Mouse (Mus musculus) ES-Bruce4 (cell line): Measurements from ENCODE around the gene Nr2e3. TPM values are rescaled to one million over a fixed set of nuclear protein-coding genes. Genes with fewer than 3 reads are reported as not detected.

Source experiments
- H3K27ac ChIP-seq: 2 replicates; pipeline ENCODE4 v1.5.1; 2012; ENCODE audit warnings: low read length, inconsistent platforms; ENCODE audit not compliant: insufficient read depth
- H3K27me3 ChIP-seq: 2 replicates; pipeline ENCODE4 v1.6.1; 2012; ENCODE audit warnings: mild to moderate bottlenecking, low read length, inconsistent platforms; ENCODE audit not compliant: control insufficient read depth, poor library complexity, insufficient read depth, severe bottlenecking
- H3K36me3 ChIP-seq: 2 replicates; pipeline ENCODE4 v1.6.1; 2012; ENCODE audit warnings: inconsistent platforms, mild to moderate bottlenecking, low read length, moderate library complexity; ENCODE audit not compliant: control insufficient read depth, poor library complexity, insufficient read depth, severe bottlenecking
- H3K4me1 ChIP-seq: one replicate; pipeline ENCODE4 v1.8.1; 2011; ENCODE audit warnings: low read length; ENCODE audit not compliant: control insufficient read depth, insufficient read depth
- H3K4me3 ChIP-seq: 2 replicates; pipeline ENCODE4 v1.5.1; 2011; ENCODE audit warnings: low read depth, mild to moderate bottlenecking, low read length
- H3K9ac ChIP-seq: 2 replicates; pipeline ENCODE4 v1.6.1; 2012; ENCODE audit warnings: low read depth, mild to moderate bottlenecking, inconsistent platforms; ENCODE audit not compliant: poor library complexity, severe bottlenecking
- H3K9me3 ChIP-seq: replicated peaks from 2 replicates; pipeline ENCODE4 v1.6.1; 2012; ENCODE audit warnings: mild to moderate bottlenecking, low read length, inconsistent platforms; ENCODE audit not compliant: control insufficient read depth, poor library complexity, insufficient read depth, severe bottlenecking
- CTCF ChIP-seq: IDR thresholded peaks from one replicate; pipeline ENCODE4 v1.8.1; 2011; ENCODE audit warnings: low read depth, low read length
- EP300 ChIP-seq: IDR thresholded peaks from 2 replicates; pipeline ENCODE4 v1.6.1; 2011; ENCODE audit warnings: low read depth, low read length; ENCODE audit not compliant: insufficient read depth
- POLR2A ChIP-seq: IDR thresholded peaks from one replicate; pipeline ENCODE4 v1.8.1; 2011; ENCODE audit warnings: low read length; ENCODE audit not compliant: insufficient read depth
- polyA plus RNA-seq: library from polyadenylated mRNA; stranded (reverse); fragments of >200 nt; gene quantifications from 2 replicates; pipeline ENCODE4 v1.2.4, GENCODE M21; 2011; ENCODE audit warnings: low read depth; ENCODE audit not compliant: missing spikeins, insufficient read depth, insufficient read length

Nr2e3 gene
- polyA plus RNA-seq, 1 experiment, result not detected

GRCm38 (mm10) chr9:59930248-59930647 lies 30.2 kb downstream of the Nr2e3 start:
- Histone ChIP-seq H3K9me3 (no peaks in the 10 kb centered on the region; the same call in 1 of the 2 replicates), H3K36me3 (no peaks in the 10 kb centered on the region), H3K27ac (no peak overlapping the region), H3K9ac (no peak overlapping the region), H3K4me1 (no peaks in the 10 kb centered on the region), H3K27me3 (no peaks in the 10 kb centered on the region), H3K4me3 (no peak overlapping the region)
- TF ChIP-seq POLR2A (no peak), EP300 (no peak), CTCF (no peak)

GRCm38 (mm10) chr9:59914761-59915160 lies 45.7 kb downstream of the Nr2e3 start:
- H3K4me1 ChIP-seq, result no peaks in the 10 kb centered on the region
- no peak overlapping the region for H3K27ac ChIP-seq
- no peaks in the 10 kb centered on the region for H3K27me3 ChIP-seq
- no peak for TF ChIP-seq EP300
- TF ChIP-seq POLR2A, result no peak
- TF ChIP-seq CTCF, result no peak
- H3K36me3 ChIP-seq, result no peaks in the 10 kb centered on the region; the same call in 1 of the 2 replicates
- H3K9me3 ChIP-seq, result no peaks in the 10 kb centered on the region
- H3K9ac ChIP-seq, result no peak overlapping the region
- no peak overlapping the region for H3K4me3 ChIP-seq

GRCm38 (mm10) chr9:59903382-59903781 lies 57.1 kb downstream of the Nr2e3 start:
- no peak overlapping the region for H3K27ac ChIP-seq

More at GRCm38 (mm10) chr9:59903382-59903781, 57.1 kb downstream of the Nr2e3 start:
- TF ChIP-seq POLR2A (no peak), EP300 (no peak), CTCF (no peak)
- Histone ChIP-seq H3K9me3 (no peaks in the 10 kb centered on the region), H3K9ac (no peak overlapping the region), H3K36me3 (no peaks in the 10 kb centered on the region), H3K27me3 (no peaks in the 10 kb centered on the region), H3K4me1 (no peaks in the 10 kb centered on the region), H3K4me3 (no peak overlapping the region)

Other genes with a start within 250 kb of the Nr2e3 start
- 16.3 and 21.2 TPM in 2 replicates for gene Senp8, start 209.9 kb downstream of the Nr2e3 start, polyA plus RNA-seq
- 17.6 and 24.5 TPM in 2 replicates for gene Myo9a, start 209.8 kb downstream of the Nr2e3 start, polyA plus RNA-seq